Mouse (Mus musculus) heart, adult 2 months (tissue): ENCODE data around the gene Igtp.

Experiments
- CTCF ChIP-seq: fragments of 200-600 bp; IDR thresholded peaks from 2 replicates; pipeline ENCODE4 v1.8.1; 2022; ENCODE audit warnings: antibody characterized with exemption, mild to moderate bottlenecking, moderate library complexity
- EP300 ChIP-seq: fragments of 200-500 bp; IDR thresholded peaks from 2 replicates; pipeline ENCODE4 v1.6.1; 2011; ENCODE audit warnings: low read depth, low read length, control low read depth; ENCODE audit not compliant: insufficient read depth
- POLR2A ChIP-seq: fragments of 200-500 bp; IDR thresholded peaks from 2 replicates; pipeline ENCODE4 v1.6.1; 2011; ENCODE audit warnings: mild to moderate bottlenecking, low read depth, low read length, control low read depth; ENCODE audit not compliant: insufficient read depth

GRCm38 (mm10) chr11:58254411-58254810 lies 55.1 kb downstream of the Igtp start:
- TF ChIP-seq CTCF: no peak
- TF ChIP-seq EP300: no peak
- TF ChIP-seq POLR2A: no peak
